Mouse (Mus musculus) megakaryocyte, adult 5-6 weeks (primary cell): ENCODE data around the gene Ssc5d. TPM values are rescaled to one million over a fixed set of nuclear protein-coding genes. Genes with fewer than 3 reads are reported as not detected.

Source experiments
- total RNA-seq, 2 experiments: library from RNA; stranded (forward) in 1 of 2; stranded (reverse) in 1 of 2; fragments of 153-499, 151-499 nt in 1 of 2; fragments of 221-1000, 200-1000 nt in 1 of 2; gene quantifications; 2 replicates each; pipeline versions ENCODE4 v1.2.3 to v1.2.4; 2015 to 2017

Ssc5d gene
- total RNA-seq, 2 experiments from 2014 or later, result not detected

Other genes starting within 250 kb of the Ssc5d start
Only the 30 nearest of the 33 such genes appear.
- 11.4 and 13.3 TPM in 2 replicates for gene Tmem150b, start 200.5 kb upstream of the Ssc5d start, total RNA-seq (2015)
- gene Tmem150b, start 200.5 kb upstream of the Ssc5d start, total RNA-seq (2017), result 15.5 and 18.0 TPM in 2 replicates
- gene Kmt5c, start 185.7 kb upstream of the Ssc5d start, total RNA-seq (2015), result 32.4 and 38.4 TPM in 2 replicates
- gene Kmt5c, start 185.7 kb upstream of the Ssc5d start, total RNA-seq (2017), result 44.2 and 58.2 TPM in 2 replicates
- 29.5 and 32.4 TPM in 2 replicates for gene Cox6b2, start 172.7 kb upstream of the Ssc5d start, total RNA-seq (2015)
- gene Cox6b2, start 172.7 kb upstream of the Ssc5d start, total RNA-seq (2017), result 20.5 and 24.8 TPM in 2 replicates
- not detected in 2 replicates for gene Fam71e2, start 154.5 kb upstream of the Ssc5d start, total RNA-seq (2015)
- gene Fam71e2, start 154.5 kb upstream of the Ssc5d start, total RNA-seq (2017), result not detected in 2 replicates
- gene Il11, start 142.9 kb upstream of the Ssc5d start, total RNA-seq (2015), result not detected in 2 replicates
- not detected in 2 replicates for gene Il11, start 142.9 kb upstream of the Ssc5d start, total RNA-seq (2017)
- gene Tmem190, start 142.8 kb upstream of the Ssc5d start, total RNA-seq (2015), result not detected in 2 replicates
- not detected in 2 replicates for gene Tmem190, start 142.8 kb upstream of the Ssc5d start, total RNA-seq (2017)
- gene Tmem238, start 136.1 kb upstream of the Ssc5d start, total RNA-seq (2015), result 1.3 and 3.0 TPM in 2 replicates
- gene Tmem238, start 136.1 kb upstream of the Ssc5d start, total RNA-seq (2017), result 0.61 and 2.5 TPM in 2 replicates
- gene Rpl28, start 132.9 kb upstream of the Ssc5d start, total RNA-seq (2015), result 1,340 and 1,433 TPM in 2 replicates
- gene Rpl28, start 132.9 kb upstream of the Ssc5d start, total RNA-seq (2017), result 535 and 673 TPM in 2 replicates
- 313 and 324 TPM in 2 replicates for gene Ube2s, start 113.2 kb upstream of the Ssc5d start, total RNA-seq (2015)
- gene Ube2s, start 113.2 kb upstream of the Ssc5d start, total RNA-seq (2017), result 178 and 185 TPM in 2 replicates
- not detected in 2 replicates for gene Shisa7, start 81.1 kb upstream of the Ssc5d start, total RNA-seq (2015)
- gene Shisa7, start 81.1 kb upstream of the Ssc5d start, total RNA-seq (2017), result not detected in 2 replicates
- gene Isoc2b, start 55.5 kb upstream of the Ssc5d start, total RNA-seq (2015), result 6.5 and 9.2 TPM in 2 replicates
- gene Isoc2b, start 55.5 kb upstream of the Ssc5d start, total RNA-seq (2017), result 70.2 and 91.2 TPM in 2 replicates
- gene Isoc2a, start 48.6 kb upstream of the Ssc5d start, total RNA-seq (2015), result 2.3 and 3.0 TPM in 2 replicates
- 5.0 TPM in 2 replicates for gene Isoc2a, start 48.6 kb upstream of the Ssc5d start, total RNA-seq (2017)
- gene Gm36210, start 19.3 kb upstream of the Ssc5d start, total RNA-seq (2015), result not detected in 2 replicates
- gene Gm36210, start 19.3 kb upstream of the Ssc5d start, total RNA-seq (2017), result not detected in 2 replicates
- gene Zfp628, start 10.6 kb upstream of the Ssc5d start, total RNA-seq (2015), result 6.7 and 7.3 TPM in 2 replicates
- gene Zfp628, start 10.6 kb upstream of the Ssc5d start, total RNA-seq (2017), result 1.9 and 3.0 TPM in 2 replicates
- gene Nat14, start 3.8 kb upstream of the Ssc5d start, total RNA-seq (2015), result 0.13 and 0.82 TPM in 2 replicates
- gene Nat14, start 3.8 kb upstream of the Ssc5d start, total RNA-seq (2017), result 0.11 and 1.1 TPM in 2 replicates
- gene Sbk2, start 38.6 kb downstream of the Ssc5d start, total RNA-seq (2015), result not detected in 2 replicates
- not detected in 2 replicates for gene Sbk2, start 38.6 kb downstream of the Ssc5d start, total RNA-seq (2017)
- gene Sbk3, start 45.4 kb downstream of the Ssc5d start, total RNA-seq (2015), result 0.09 TPM in 1 of 2 replicates, not detected in the other
- not detected in 2 replicates for gene Sbk3, start 45.4 kb downstream of the Ssc5d start, total RNA-seq (2017)
- 5.7 and 14.9 TPM in 2 replicates for gene Zfp579, start 70.4 kb downstream of the Ssc5d start, total RNA-seq (2015)
- 0.81 and 0.89 TPM in 2 replicates for gene Zfp579, start 70.4 kb downstream of the Ssc5d start, total RNA-seq (2017)
- 24.8 and 26.2 TPM in 2 replicates for gene Zfp524, start 88.6 kb downstream of the Ssc5d start, total RNA-seq (2015)
- gene Zfp524, start 88.6 kb downstream of the Ssc5d start, total RNA-seq (2017), result 13.5 and 13.9 TPM in 2 replicates
- gene Fiz1, start 88.9 kb downstream of the Ssc5d start, total RNA-seq (2015), result 19.2 and 20.6 TPM in 2 replicates
- gene Fiz1, start 88.9 kb downstream of the Ssc5d start, total RNA-seq (2017), result 9.3 and 12.1 TPM in 2 replicates
- gene Gm44973, start 89.7 kb downstream of the Ssc5d start, total RNA-seq (2015), result 0.30 TPM in 1 of 2 replicates, not detected in the other
- not detected in 2 replicates for gene Gm44973, start 89.7 kb downstream of the Ssc5d start, total RNA-seq (2017)
- gene Zfp865, start 94.6 kb downstream of the Ssc5d start, total RNA-seq (2015), result 11.9 and 12.0 TPM in 2 replicates
- 13.6 and 14.4 TPM in 2 replicates for gene Zfp865, start 94.6 kb downstream of the Ssc5d start, total RNA-seq (2017)
- gene Ccdc106, start 94.8 kb downstream of the Ssc5d start, total RNA-seq (2015), result 0.13 and 0.48 TPM in 2 replicates
- 2.1 TPM in 1 of 2 replicates, not detected in the other for gene Ccdc106, start 94.8 kb downstream of the Ssc5d start, total RNA-seq (2017)
- 0.62 TPM in 1 of 2 replicates, not detected in the other for gene 4632433K11Rik, start 108.3 kb downstream of the Ssc5d start, total RNA-seq (2015)
- gene 4632433K11Rik, start 108.3 kb downstream of the Ssc5d start, total RNA-seq (2017), result 0.81 TPM in 1 of 2 replicates, not detected in the other
- 2.5 and 3.2 TPM in 2 replicates for gene Zfp784, start 112.7 kb downstream of the Ssc5d start, total RNA-seq (2015)
- gene Zfp784, start 112.7 kb downstream of the Ssc5d start, total RNA-seq (2017), result 1.7 TPM in 2 replicates
- gene Zfp580, start 125.8 kb downstream of the Ssc5d start, total RNA-seq (2015), result 0.25 and 1.6 TPM in 2 replicates
- gene Zfp580, start 125.8 kb downstream of the Ssc5d start, total RNA-seq (2017), result not detected in 2 replicates
- 68.6 and 71.0 TPM in 2 replicates for gene U2af2, start 136.4 kb downstream of the Ssc5d start, total RNA-seq (2015)
- gene U2af2, start 136.4 kb downstream of the Ssc5d start, total RNA-seq (2017), result 153 and 170 TPM in 2 replicates
- gene Epn1, start 154.4 kb downstream of the Ssc5d start, total RNA-seq (2015), result 74.6 and 79.4 TPM in 2 replicates
- 76.4 and 88.9 TPM in 2 replicates for gene Epn1, start 154.4 kb downstream of the Ssc5d start, total RNA-seq (2017)
- gene Rfpl4, start 191.2 kb downstream of the Ssc5d start, total RNA-seq (2015), result not detected in 2 replicates
- gene Rfpl4, start 191.2 kb downstream of the Ssc5d start, total RNA-seq (2017), result not detected in 2 replicates
- gene Rasl2-9, start 200.2 kb downstream of the Ssc5d start, total RNA-seq (2015), result 1.9 and 2.4 TPM in 2 replicates
- 1.2 TPM in 1 of 2 replicates, not detected in the other for gene Rasl2-9, start 200.2 kb downstream of the Ssc5d start, total RNA-seq (2017)